ENCODE assay signal across 8 mouse cellular contexts in the genomic region with DNA sequence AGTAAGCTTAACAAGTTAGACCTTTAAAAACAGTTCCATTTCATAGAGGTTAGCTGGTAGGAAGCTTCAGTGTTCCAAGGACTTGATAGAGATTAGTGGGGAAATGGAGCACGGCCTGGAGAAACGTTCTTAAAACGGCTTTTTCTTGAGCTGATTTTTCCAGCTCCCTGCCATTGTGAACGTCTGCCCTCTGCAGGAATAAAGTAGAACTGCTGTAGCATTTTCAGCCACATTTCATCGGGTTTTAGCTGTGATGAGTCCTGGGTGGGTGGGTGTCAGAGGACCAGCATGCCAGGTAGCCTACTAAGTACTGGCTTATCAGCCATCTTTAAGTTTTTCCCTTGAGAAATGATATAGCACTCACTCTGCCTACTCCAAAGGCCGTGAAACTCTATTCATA. TPM values are rescaled to one million over a fixed set of nuclear protein-coding genes. Genes with fewer than 3 reads are reported as not detected.
DNase-seq lines count a peak whose midpoint lies in the region; ATAC-seq and TF ChIP-seq lines count a peak whose summit lies in the region.

No protein-coding gene starts in this region.

- no peak overlapping the region for H3K9ac ChIP-seq in forebrain, postnatal 0 days
- H3K9ac ChIP-seq in intestine, postnatal 0 days (ENCODE audit: low read depth, low read length), result no peak overlapping the region

- no peak overlapping the region for H3K4me2 ChIP-seq in forebrain, postnatal 0 days (ENCODE audit: low read depth)
- H3K4me2 ChIP-seq in intestine, postnatal 0 days (replicated peaks; ENCODE audit: low read depth), result no peak overlapping the region

- no peak overlapping the region for H3K27ac ChIP-seq in forebrain, postnatal 0 days (ENCODE audit: low read depth, low read length)
- H3K27ac ChIP-seq in intestine, postnatal 0 days (ENCODE audit: low read depth, low read length), result no peak overlapping the region

- ATAC-seq in cerebellum, adult (ENCODE audit: insufficient number of reproducible peaks, low FRiP score, low TSS enrichment), result 0 out of 2 replicates have a peak, but pooled peaks have one; percentile 15
- ATAC-seq in forebrain, postnatal 0 days, result peak; percentile 69
- ATAC-seq in intestine, postnatal 0 days, result no peak

- H3K9me3 ChIP-seq in forebrain, postnatal 0 days (ENCODE audit: low read length), result no peaks in the 10 kb centered on the region
- H3K9me3 ChIP-seq in intestine, postnatal 0 days (ENCODE audit: control insufficient read depth), result no peaks in the 10 kb centered on the region

- H3K4me1 ChIP-seq in forebrain, postnatal 0 days (ENCODE audit: insufficient read depth), result no peaks in the 10 kb centered on the region
- H3K4me1 ChIP-seq in intestine, postnatal 0 days (replicated peaks; ENCODE audit: control insufficient read depth, insufficient read depth, low read length), result no peaks in the 10 kb centered on the region

- no peak for TF ChIP-seq POLR2A in brain, embryonic 14.5 days (IDR thresholded peaks at IDR 0.05; ENCODE audit: borderline replicate concordance, extremely low read depth, insufficient read depth, insufficient read length, poor library complexity, severe bottlenecking)

- H3K4me3 ChIP-seq in forebrain, postnatal 0 days (ENCODE audit: low read depth, low read length), result no peak overlapping the region
- no peak overlapping the region for H3K4me3 ChIP-seq in intestine, postnatal 0 days (ENCODE audit: low read depth, low read length)

- 7% methylated on average over 6 of the region's 6 CpGs for WGBS in forebrain, postnatal 0 days
- 10% methylated on average over 6 of the region's 6 CpGs for WGBS in intestine, postnatal 0 days

- no peak for DNase-seq in cerebellum, adult 9-11 months
- peak; percentile 79 for DNase-seq in 3T3-L1 (ENCODE audit: low read depth, low spot score)
- peak; percentile 88 for DNase-seq in brain, embryonic 14.5 days (ENCODE audit: low read depth)
- DNase-seq in forebrain, postnatal 0 days, result peak; percentile 89
- DNase-seq in lung, postnatal 14 days, result peak; percentile 54
- peak; percentile 62 for DNase-seq in splenic B cell, adult 2 months (ENCODE audit: low read depth, low spot score)

- no peaks in the 10 kb centered on the region for H3K36me3 ChIP-seq in forebrain, postnatal 0 days (ENCODE audit: insufficient read depth)
- peaks cover 54% of the 10 kb centered on the region for H3K36me3 ChIP-seq in intestine, postnatal 0 days (ENCODE audit: control insufficient read depth, insufficient read depth)
- H3K36me3 ChIP-seq in splenic B cell, adult 2 months (ENCODE audit: control insufficient read depth, insufficient read depth, low read length, poor library complexity, severe bottlenecking), result no peaks in the 10 kb centered on the region

- peak; percentile 80; the same call in 1 of the 2 replicates for TF ChIP-seq CTCF in brain, embryonic 14.5 days (IDR thresholded peaks at IDR 0.05; ENCODE audit: borderline replicate concordance, extremely low read depth, insufficient read depth, insufficient read length)
- peak; percentile 95 for TF ChIP-seq CTCF in forebrain, postnatal 0 days (IDR thresholded peaks at IDR 0.05; ENCODE audit: low read depth)
- peak; percentile 91 for TF ChIP-seq CTCF in intestine, postnatal 0 days (IDR thresholded peaks at IDR 0.05; ENCODE audit: low read depth)

- H3K27me3 ChIP-seq in forebrain, postnatal 0 days (ENCODE audit: insufficient read depth, low read length), result no peaks in the 10 kb centered on the region
- H3K27me3 ChIP-seq in intestine, postnatal 0 days (replicated peaks; ENCODE audit: control insufficient read depth, insufficient read depth, low read length), result no peaks in the 10 kb centered on the region
- no peaks in the 10 kb centered on the region; the same call in 1 of the 2 replicates for H3K27me3 ChIP-seq in splenic B cell, adult 2 months (ENCODE audit: control insufficient read depth, insufficient read depth, low read length, poor library complexity, severe bottlenecking)

RNA-seq across cellular contexts. Expression of a gene that starts 29.9 kb away (rescaled TPM):
- 0.47 and 0.64 TPM in 2 replicates for polyA plus RNA-seq in brain, embryonic 14.5 days (2012; rRNA removed)
- total RNA-seq in forebrain, postnatal 0 days (2014; rRNA removed), result 0.33 and 0.69 TPM in 2 replicates
- polyA plus RNA-seq in forebrain, postnatal 0 days (2015; fragmentation: Nextera tagmentation; extraction: Ambion mirVana), result 0.23 and 0.30 TPM in 2 replicates
- 28.6 and 33.0 TPM in 2 replicates for polyA plus RNA-seq in intestine, postnatal 0 days (2015; fragmentation: Nextera tagmentation; extraction: Ambion mirVana)

Comparison
In these comparisons a context has a peak if more than half of its experiments do, and no peak if none do; other contexts are left out.
1. RNA of a gene that starts 29.9 kb away (polyA plus RNA-seq): 28.6 to 33.0 TPM in intestine, postnatal 0 days; 0.47 to 0.64 TPM in brain, embryonic 14.5 days and 0.23 to 0.30 TPM in forebrain, postnatal 0 days; every median in the first group is over 10 times any median in the second.
2. Peak in every context shown above with its lines, with median percentiles within 50 percentile points of each other: CTCF ChIP-seq.